Mouse (Mus musculus) neural tube, embryonic 15.5 days (tissue): ENCODE data around the gene Rtkn2. TPM values are rescaled to one million over a fixed set of nuclear protein-coding genes. Genes with fewer than 3 reads are reported as not detected.
A peak's percentile ranks its signal among the peaks of the same experiment; 100 is the strongest.

ENCODE experiments used
- ATAC-seq: fragments of 200-750 bp; cut with Nextera tagmentation; 2 replicates; pipeline ENCODE4 v1.8.0; 2017; ENCODE audit warnings: mild to moderate bottlenecking, moderate TSS enrichment, moderate library complexity; ENCODE audit not compliant: low FRiP score
- H3K27ac ChIP-seq: fragments of 300-500 bp; sonication (generic); replicated peaks from 2 replicates; pipeline ENCODE4 v1.5.1; 2015; ENCODE audit warnings: mild to moderate bottlenecking, inconsistent platforms
- H3K27me3 ChIP-seq: fragments of 300-500 bp; sonication (generic); replicated peaks from 2 replicates; pipeline ENCODE4 v1.6.1; 2015; ENCODE audit warnings: inconsistent platforms
- H3K36me3 ChIP-seq: fragments of 300-500 bp; sonication (generic); 2 replicates; pipeline ENCODE4 v1.6.1; 2015; ENCODE audit warnings: inconsistent platforms
- H3K4me1 ChIP-seq: fragments of 300-500 bp; sonication (generic); 2 replicates; pipeline ENCODE4 v1.6.1; 2015; ENCODE audit warnings: inconsistent platforms
- H3K4me2 ChIP-seq: fragments of 300-500 bp; sonication (generic); 2 replicates; pipeline ENCODE4 v1.6.1; 2015; ENCODE audit warnings: inconsistent platforms, mild to moderate bottlenecking, moderate library complexity
- H3K4me3 ChIP-seq: fragments of 300-500 bp; sonication (generic); replicated peaks from 2 replicates; pipeline ENCODE4 v1.5.1; 2015; ENCODE audit warnings: mild to moderate bottlenecking, inconsistent platforms
- H3K9ac ChIP-seq: fragments of 300-500 bp; sonication (generic); replicated peaks from 2 replicates; pipeline ENCODE4 v1.6.1; 2015; ENCODE audit warnings: mild to moderate bottlenecking, inconsistent platforms
- H3K9me3 ChIP-seq: fragments of 300-500 bp; sonication (generic); replicated peaks from 2 replicates; pipeline ENCODE4 v1.6.1; 2016; ENCODE audit warnings: inconsistent platforms
- WGBS: fragments of 180-500 bp; shearing (Covaris S2); methylation state at CpG from one replicate; pipeline ENCODE4 v1.1.7; 2015; ENCODE audit warnings: mixed read lengths; 5-methylcytosine and 5-hydroxymethylcytosine counted together
- polyA plus RNA-seq: library from polyadenylated mRNA; unstranded; fragments of >200 nt; fragmentation: Nextera tagmentation; extraction: Ambion mirVana; gene quantifications from 2 replicates; pipeline ENCODE4 v1.2.1, GENCODE M21; 2015

The Rtkn2 gene
- polyA plus RNA-seq, 1 experiment from 2014 or later = 2.6 TPM

DNA sequence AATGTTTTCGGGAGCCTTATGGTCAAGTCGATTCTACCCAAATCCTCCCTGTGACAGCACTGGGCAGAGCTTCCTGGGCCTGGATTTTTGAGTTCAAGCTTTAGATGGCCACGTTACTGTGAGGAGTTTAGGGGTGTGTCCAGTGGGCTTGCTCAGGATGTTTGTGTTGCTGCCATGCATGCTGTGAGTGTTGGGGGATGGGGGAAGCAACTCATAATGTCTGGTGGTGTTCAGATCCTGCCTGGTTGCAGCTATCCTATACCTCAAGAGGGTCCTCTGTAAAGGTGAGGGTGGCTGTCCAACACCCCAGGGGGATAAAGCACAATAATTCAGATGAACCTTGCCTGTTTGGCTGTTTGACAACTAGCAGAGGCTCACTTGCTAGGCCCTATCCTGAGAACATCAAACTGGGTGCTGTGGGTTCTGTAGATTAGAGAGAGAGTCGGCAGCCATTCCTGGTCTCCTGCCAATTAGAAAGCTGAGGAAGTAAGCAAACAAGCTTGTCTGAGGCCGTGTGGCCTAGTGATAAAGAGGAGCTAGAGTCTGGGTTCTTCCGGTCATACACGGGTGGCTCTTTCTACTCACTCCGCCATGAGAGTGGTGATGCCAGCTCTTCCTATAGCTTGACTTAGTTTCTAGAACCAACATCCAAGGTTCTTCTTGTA lies 69.4 kb downstream of the Rtkn2 start:
- 91% methylated on average over 8 of the region's 8 CpGs for WGBS
- Histone ChIP-seq H3K36me3 (no peaks in the 10 kb centered on the region), H3K4me1 (peaks cover 12% of the 10 kb centered on the region; the same call in 1 of the 2 replicates), H3K27ac (no peak overlapping the region), H3K4me2 (no peak overlapping the region), H3K9ac (no peak overlapping the region), H3K4me3 (no peak overlapping the region), H3K27me3 (no peaks in the 10 kb centered on the region), H3K9me3 (no peaks in the 10 kb centered on the region)
- no peak for ATAC-seq

DNA sequence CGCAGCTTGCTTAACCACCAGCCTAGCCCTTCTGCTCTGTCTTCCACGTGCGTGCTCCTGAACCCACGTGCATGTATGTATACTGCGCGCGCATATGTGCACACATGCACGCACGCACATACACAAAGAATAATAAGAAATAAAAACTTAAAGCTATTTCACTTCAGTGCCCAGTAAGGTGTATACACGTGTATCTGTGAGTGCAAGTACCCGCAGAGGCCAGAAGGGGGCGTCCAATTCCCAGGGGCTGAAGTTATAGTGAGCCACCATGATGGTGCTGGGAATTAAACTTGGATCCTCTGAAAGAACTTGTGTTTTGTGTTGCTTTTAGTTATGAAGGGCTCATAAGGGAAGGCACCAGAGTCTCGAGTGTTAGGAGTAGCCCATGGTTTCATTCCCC lies 71.5 kb downstream of the Rtkn2 start:
- H3K36me3 ChIP-seq = no peaks in the 10 kb centered on the region
- no peak for ATAC-seq
- H3K9me3 ChIP-seq = no peaks in the 10 kb centered on the region
- no peaks in the 10 kb centered on the region for H3K4me1 ChIP-seq
- no peak overlapping the region for H3K4me3 ChIP-seq
- H3K4me2 ChIP-seq = no peak overlapping the region
- WGBS = 91% methylated on average over 13 of the region's 13 CpGs
- no peak overlapping the region for H3K27ac ChIP-seq
- no peak overlapping the region for H3K9ac ChIP-seq
- H3K27me3 ChIP-seq = no peaks in the 10 kb centered on the region

DNA sequence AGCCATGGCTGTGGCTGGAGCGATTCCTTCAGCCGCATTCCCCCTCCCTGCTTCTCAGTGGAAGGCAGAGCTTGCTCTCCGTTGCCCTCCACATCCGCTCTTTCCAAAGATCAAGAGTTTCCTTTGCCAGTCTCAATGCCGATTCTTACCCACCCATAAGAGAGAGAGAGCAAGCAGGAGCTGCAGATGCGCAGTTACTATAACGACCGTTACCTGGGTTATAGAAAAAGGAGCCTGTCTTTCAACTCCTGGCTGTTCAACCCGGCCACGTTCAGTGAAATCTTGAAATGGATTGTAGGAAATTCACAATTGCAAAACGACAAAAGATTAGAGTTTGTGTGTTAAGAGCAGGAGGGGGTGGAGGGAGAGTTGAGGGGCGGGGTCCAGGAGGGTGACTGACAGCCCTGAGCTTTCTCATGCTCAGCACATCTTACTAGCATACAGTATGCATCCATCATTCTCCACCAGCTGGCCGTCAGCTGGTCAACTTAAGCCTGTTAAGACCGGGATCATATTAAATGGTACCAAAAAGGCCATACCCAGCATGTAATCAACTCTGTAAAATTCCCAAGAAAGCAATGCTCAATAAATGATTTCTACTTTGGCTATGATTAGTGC lies 72.1 kb downstream of the Rtkn2 start:
- no peak for ATAC-seq
- 86% methylated on average over 14 of the region's 14 CpGs for WGBS

DNA sequence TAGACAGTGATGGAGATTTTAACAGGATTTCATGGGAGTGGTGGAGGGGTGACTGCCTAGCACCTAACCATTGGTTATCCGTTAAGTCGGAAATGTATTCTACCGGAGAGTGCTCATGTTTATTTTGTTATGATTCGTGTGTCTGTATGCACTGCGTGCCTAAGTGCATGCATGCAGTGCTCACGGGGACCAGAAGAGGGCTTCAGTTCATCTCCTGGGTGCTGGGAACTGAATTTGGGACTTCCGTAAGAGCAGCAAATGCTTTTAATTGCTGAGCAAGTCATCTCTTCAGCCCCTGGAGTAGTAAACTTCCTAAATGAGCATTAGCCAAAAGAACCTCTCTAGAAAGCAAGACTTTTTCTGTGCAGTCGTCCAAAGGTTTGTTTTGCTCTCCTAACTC lies 72.9 kb downstream of the Rtkn2 start:
- Histone ChIP-seq H3K27ac (no peak overlapping the region), H3K27me3 (no peaks in the 10 kb centered on the region), H3K36me3 (no peaks in the 10 kb centered on the region), H3K9me3 (no peaks in the 10 kb centered on the region), H3K4me1 (no peaks in the 10 kb centered on the region), H3K4me2 (no peak overlapping the region), H3K9ac (no peak overlapping the region), H3K4me3 (no peak overlapping the region)
- WGBS = 88% methylated on average over 8 of the region's 8 CpGs
- ATAC-seq = no peak

More for the DNA sequence above, 72.1 kb downstream of the Rtkn2 start:
- no peaks in the 10 kb centered on the region for H3K27me3 ChIP-seq
- H3K27ac ChIP-seq = no peak overlapping the region
- H3K4me1 ChIP-seq = no peaks in the 10 kb centered on the region
- H3K4me3 ChIP-seq = no peak overlapping the region
- H3K9ac ChIP-seq = no peak overlapping the region
- no peaks in the 10 kb centered on the region for H3K36me3 ChIP-seq
- no peaks in the 10 kb centered on the region for H3K9me3 ChIP-seq
- H3K4me2 ChIP-seq = no peak overlapping the region

DNA sequence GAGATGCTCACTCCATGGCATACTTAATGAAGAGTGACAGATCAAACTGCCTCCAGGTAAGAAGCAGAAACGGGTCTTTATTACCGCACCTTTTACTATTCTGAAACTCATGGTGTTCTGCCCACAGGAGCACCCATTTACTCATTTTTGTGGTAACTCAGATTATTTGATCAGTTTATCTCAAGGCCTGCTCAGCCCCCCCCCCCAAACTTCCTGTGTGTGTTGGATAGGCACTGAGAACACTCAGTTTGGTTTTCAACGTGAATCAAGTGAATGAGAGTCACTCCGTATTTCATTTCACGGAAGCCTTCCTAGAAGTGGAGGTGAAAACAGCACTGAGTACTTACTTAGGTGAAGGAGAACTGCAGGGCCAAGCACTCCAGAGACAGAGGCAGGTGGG lies 74.8 kb downstream of the Rtkn2 start:
- Histone ChIP-seq H3K27ac (no peak overlapping the region), H3K4me2 (no peak overlapping the region), H3K9me3 (no peaks in the 10 kb centered on the region), H3K27me3 (no peaks in the 10 kb centered on the region), H3K36me3 (no peaks in the 10 kb centered on the region), H3K9ac (no peak overlapping the region), H3K4me3 (no peak overlapping the region), H3K4me1 (no peaks in the 10 kb centered on the region)
- ATAC-seq = no peak
- WGBS = 83% methylated on average over 5 of the region's 5 CpGs

DNA sequence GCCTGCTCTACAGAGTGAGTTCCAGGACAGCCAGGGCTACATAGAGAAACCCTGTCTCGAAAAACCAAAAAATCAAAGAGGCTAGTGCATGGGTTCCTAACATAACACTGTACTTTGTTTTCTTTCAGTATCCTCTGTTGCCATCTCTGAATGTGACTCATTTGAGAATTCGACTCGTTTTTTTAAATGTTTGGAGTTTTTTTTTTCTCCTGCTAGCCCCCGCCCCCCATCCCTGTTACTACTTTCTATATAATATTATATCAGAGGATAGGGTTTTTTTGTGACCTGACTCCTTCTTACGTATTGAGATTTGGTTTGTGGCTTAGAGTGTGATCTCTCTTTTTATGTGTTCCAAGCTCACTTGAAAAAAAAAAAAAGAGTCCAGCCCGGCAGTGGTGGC lies 75.3 kb downstream of the Rtkn2 start:
- no peaks in the 10 kb centered on the region for H3K36me3 ChIP-seq
- no peak overlapping the region for H3K27ac ChIP-seq
- H3K4me1 ChIP-seq = no peaks in the 10 kb centered on the region
- H3K9me3 ChIP-seq = no peaks in the 10 kb centered on the region
- H3K4me2 ChIP-seq = no peak overlapping the region
- ATAC-seq = no peak
- no peak overlapping the region for H3K9ac ChIP-seq
- no peaks in the 10 kb centered on the region for H3K27me3 ChIP-seq
- no peak overlapping the region for H3K4me3 ChIP-seq
- 90% methylated on average over 6 of the region's 6 CpGs for WGBS

DNA sequence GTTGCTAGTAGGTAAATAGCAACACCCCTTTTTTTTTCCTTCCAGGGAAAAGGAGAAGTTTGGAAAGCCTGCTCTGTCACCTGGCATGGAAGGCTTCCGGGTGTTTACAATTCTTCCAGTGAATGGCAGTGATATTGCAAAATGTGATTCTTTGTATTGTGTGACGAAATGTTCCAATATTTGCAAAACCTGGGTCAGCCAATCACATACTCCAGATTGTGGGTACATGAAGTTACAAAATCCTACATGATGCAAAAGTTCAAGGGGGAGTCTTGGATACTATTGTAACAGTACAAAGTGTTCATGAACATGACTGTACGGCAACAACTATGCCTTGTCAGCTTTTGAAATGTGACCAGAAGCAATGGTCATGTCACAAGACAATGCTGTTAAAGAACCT lies 78.5 kb downstream of the Rtkn2 start:
- Histone ChIP-seq H3K4me2 (no peak overlapping the region), H3K4me1 (peaks cover 8% of the 10 kb centered on the region), H3K27ac (no peak overlapping the region), H3K36me3 (no peaks in the 10 kb centered on the region), H3K9me3 (no peaks in the 10 kb centered on the region), H3K27me3 (no peaks in the 10 kb centered on the region), H3K9ac (no peak overlapping the region), H3K4me3 (no peak overlapping the region)
- ATAC-seq = no peak
- WGBS = 97% methylated on average over 3 of the region's 3 CpGs

DNA sequence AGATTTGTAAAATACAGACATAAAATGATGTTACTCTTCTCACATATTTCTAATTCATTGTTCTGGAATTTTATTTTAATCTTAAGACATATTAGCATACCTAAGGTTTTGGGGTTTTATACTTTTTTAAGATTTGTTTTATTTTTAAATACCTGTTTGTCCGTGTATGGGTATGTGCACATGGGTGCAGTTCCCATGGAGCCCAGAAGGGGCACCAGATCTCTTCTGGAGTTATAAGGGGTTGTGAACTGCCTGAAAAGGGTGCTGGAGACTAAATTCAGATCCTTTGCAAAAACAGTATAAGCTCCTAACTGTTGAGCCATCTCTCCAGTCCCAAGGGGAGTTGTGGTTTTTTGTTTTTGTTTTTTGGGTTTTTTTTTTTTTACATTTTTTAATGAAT lies 79.0 kb downstream of the Rtkn2 start:
- Histone ChIP-seq H3K4me2 (no peak overlapping the region), H3K9ac (no peak overlapping the region), H3K4me3 (no peak overlapping the region), H3K36me3 (no peaks in the 10 kb centered on the region), H3K9me3 (no peaks in the 10 kb centered on the region), H3K27ac (no peak overlapping the region), H3K4me1 (peaks cover 8% of the 10 kb centered on the region), H3K27me3 (no peaks in the 10 kb centered on the region)
- 97% methylated on average over 1 of the region's 1 CpGs for WGBS
- ATAC-seq = no peak

DNA sequence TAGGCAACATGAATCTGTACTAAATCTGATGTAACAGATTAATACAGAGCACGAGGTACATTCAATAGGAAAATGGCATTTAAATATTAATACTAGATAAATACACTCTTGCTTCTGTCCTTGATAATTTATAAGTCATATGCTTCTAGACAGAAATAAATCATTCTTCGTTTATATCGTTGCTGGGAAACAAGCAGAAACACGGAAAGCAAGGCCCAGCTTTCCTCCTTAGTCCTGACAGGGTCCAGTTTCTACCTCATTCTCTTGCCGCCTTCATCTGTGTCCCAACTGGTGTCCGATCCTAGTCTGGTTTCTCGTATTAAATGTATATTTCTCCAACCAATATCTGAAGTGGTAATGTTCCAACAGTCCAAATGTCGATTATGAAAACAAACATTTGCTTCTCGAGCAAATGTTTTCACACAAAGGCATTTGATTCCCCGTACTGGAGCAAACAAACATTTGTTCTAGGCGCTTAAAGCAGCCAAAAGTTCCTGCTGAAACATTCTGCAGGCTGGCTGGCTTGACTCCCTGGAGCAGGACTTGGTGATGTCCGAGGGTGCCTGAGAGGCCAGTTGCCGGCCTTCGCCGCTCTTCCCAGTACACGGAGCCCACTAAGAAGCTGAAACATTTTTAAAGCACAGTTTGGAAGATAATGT lies 81.3 kb downstream of the Rtkn2 start:
- peak overlapping the region; percentile 42; the same call in 1 of the 2 replicates for H3K27ac ChIP-seq
- H3K4me2 ChIP-seq = no peak overlapping the region; the same call in 1 of the 2 replicates
- H3K27me3 ChIP-seq = no peaks in the 10 kb centered on the region
- H3K36me3 ChIP-seq = no peaks in the 10 kb centered on the region
- no peak overlapping the region for H3K4me3 ChIP-seq
- H3K4me1 ChIP-seq = peaks cover 21% of the 10 kb centered on the region
- no peak for ATAC-seq
- 40% methylated on average over 16 of the region's 16 CpGs for whole genome bisulfite sequencing
- no peaks in the 10 kb centered on the region for H3K9me3 ChIP-seq
- no peak overlapping the region for H3K9ac ChIP-seq

DNA sequence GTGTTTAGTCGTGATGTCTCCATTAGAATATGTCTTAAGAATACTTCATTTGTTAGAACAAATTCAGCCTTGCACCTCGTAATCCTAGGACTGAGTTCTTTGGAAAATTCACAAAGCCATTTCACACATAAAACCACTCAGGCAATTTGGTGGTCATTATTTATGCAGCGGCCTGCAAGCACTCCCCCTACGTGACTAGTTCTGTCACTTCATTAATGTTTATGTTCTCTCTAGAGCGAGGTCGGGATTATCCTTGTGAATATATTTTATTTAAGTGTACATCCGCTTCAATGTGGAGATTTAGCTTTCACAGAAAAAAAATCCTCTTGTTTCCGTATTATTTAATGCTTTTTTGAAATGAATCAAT lies 81.9 kb downstream of the Rtkn2 start:
- Histone ChIP-seq H3K27me3 (no peaks in the 10 kb centered on the region), H3K4me3 (no peak overlapping the region), H3K36me3 (no peaks in the 10 kb centered on the region), H3K4me2 (no peak overlapping the region; the same call in 1 of the 2 replicates), H3K9ac (no peak overlapping the region), H3K27ac (peak overlapping the region; percentile 42; the same call in 1 of the 2 replicates), H3K9me3 (no peaks in the 10 kb centered on the region), H3K4me1 (peaks cover 21% of the 10 kb centered on the region)
- WGBS = 23% methylated on average over 8 of the region's 8 CpGs
- no peak for ATAC-seq

DNA sequence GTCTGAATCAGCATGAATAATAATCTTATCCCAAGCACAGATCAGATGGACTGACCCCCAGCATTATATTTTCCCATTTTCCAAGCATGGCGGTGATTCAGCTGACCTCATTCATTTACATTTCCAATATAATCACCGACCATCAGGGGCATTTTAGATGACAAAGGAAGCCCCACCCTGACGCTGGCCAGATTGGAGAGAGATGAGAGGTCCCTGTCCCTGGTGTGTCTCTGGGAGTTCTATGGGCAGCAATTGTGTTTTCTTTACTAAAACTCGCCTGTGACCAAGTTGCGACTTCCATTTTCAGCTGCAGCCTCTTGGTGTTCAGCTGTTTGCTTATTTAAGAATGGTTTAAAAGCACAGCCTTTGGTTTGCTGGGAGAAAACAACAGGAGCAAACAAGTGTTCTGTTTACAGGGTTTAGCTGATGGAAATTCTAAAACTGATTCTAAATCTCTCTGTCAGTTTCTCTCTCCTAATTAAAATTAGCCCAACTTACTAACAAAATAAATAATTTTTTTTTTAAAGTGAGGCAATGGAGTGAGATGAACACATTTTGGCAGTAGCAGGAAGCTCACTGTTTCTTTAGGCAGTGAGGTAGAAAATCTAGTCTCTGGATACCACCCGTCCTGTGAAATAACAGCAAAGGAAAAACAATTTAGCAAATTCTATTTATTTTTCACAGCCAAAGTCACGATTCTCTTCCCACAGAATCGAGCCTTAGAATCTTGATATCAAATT lies 84.6 kb downstream of the Rtkn2 start:
- Histone ChIP-seq H3K9me3 (no peaks in the 10 kb centered on the region), H3K4me1 (peaks cover 21% of the 10 kb centered on the region), H3K27ac (no peak overlapping the region), H3K36me3 (no peaks in the 10 kb centered on the region), H3K4me2 (peak overlapping the region; percentile 17; the same call in 1 of the 2 replicates), H3K9ac (no peak overlapping the region), H3K4me3 (no peak overlapping the region), H3K27me3 (no peaks in the 10 kb centered on the region)
- no peak for ATAC-seq
- WGBS = 21% methylated on average over 8 of the region's 8 CpGs
